Mouse (Mus musculus) right cerebral cortex, postnatal 4 days (tissue): ENCODE measurements around the gene Tcf15.

Experiments used
- DNase-seq: peaks from one replicate; pipeline ENCODE4 v3.0.0-alpha.2; 2022

Tcf15 gene

GRCm38 (mm10) chr2:152177162-152177805, 33.9 kb downstream of the Tcf15 start:
- DNase-seq = no peak

- DNase-seq = no peak
These were observed 34.4 kb downstream of the Tcf15 start for GRCm38 (mm10) chr2:152177806-152178170.

GRCm38 (mm10) chr2:152178345-152178744, 35.0 kb downstream of the Tcf15 start:
- no peak for DNase-seq

GRCm38 (mm10) chr2:152179301-152179700, 35.9 kb downstream of the Tcf15 start:
- no peak for DNase-seq

GRCm38 (mm10) chr2:152180323-152180722, 37.0 kb downstream of the Tcf15 start:
- DNase-seq = no peak

GRCm38 (mm10) chr2:152187132-152187531, 43.8 kb downstream of the Tcf15 start:
- DNase-seq = no peak

GRCm38 (mm10) chr2:152189213-152189612, 45.9 kb downstream of the Tcf15 start:
- no peak for DNase-seq

GRCm38 (mm10) chr2:152189640-152190039, 46.3 kb downstream of the Tcf15 start:
- DNase-seq = no peak

GRCm38 (mm10) chr2:152190161-152190560, 46.8 kb downstream of the Tcf15 start:
- no peak for DNase-seq

- no peak for DNase-seq
These were observed 49.4 kb downstream of the Tcf15 start for GRCm38 (mm10) chr2:152192591-152193345.

- DNase-seq = no peak
These were observed 50.0 kb downstream of the Tcf15 start for GRCm38 (mm10) chr2:152193346-152193710.

- DNase-seq = no peak
These were observed 51.2 kb downstream of the Tcf15 start for GRCm38 (mm10) chr2:152194586-152194985.

- no peak for DNase-seq
These were observed 53.5 kb downstream of the Tcf15 start for GRCm38 (mm10) chr2:152196896-152197295.

GRCm38 (mm10) chr2:152197301-152197712, 53.9 kb downstream of the Tcf15 start:
- DNase-seq = peak; percentile 44
